Mouse (Mus musculus) erythroblast, embryonic 14.5 days (primary cell): Measurements from ENCODE around the gene Serbp1.

Source experiments
- GATA1 ChIP-seq: IDR thresholded peaks from 2 replicates; pipeline ENCODE4 v1.6.1; 2012; ENCODE audit warnings: low read length, inconsistent platforms, mixed read lengths
- TAL1 ChIP-seq: IDR thresholded peaks from 3 replicates; pipeline ENCODE4 v1.6.1; 2012; ENCODE audit warnings: low read length, inconsistent platforms, mixed read lengths

DNA sequence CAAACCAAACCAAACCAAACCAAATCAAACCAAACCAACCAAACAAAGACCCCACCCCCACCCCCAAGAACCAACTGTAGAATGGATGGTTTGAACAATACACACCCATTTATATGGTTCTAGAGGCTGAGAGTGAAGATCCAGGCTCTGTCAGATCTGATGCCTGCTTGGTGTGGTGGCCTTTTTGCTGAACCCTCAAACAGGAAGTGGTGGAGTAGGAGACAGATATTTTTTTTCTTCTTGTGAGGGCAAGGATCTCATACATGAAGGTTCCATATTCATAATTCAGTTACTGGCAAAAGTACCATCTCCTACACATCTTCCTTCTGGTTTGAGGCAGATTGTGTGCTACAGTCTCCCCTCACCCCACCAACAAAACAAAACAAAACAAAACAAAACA, 101.5 kb downstream of the Serbp1 start:
- no peak for TF ChIP-seq TAL1
- TF ChIP-seq GATA1 = no peak
